In genomic region chr2:178142291-178143023, GRCm38 (mm10) we compare ENCODE assay signal across 9 mouse cellular contexts. TPM values are rescaled to one million over a fixed set of nuclear protein-coding genes. Genes with fewer than 3 reads are reported as not detected.
DNase-seq lines count a peak whose midpoint lies in the region; ATAC-seq and TF ChIP-seq lines count a peak whose summit lies in the region.
"Had no signal": no experiment of that assay in that cellular context is flagged by ENCODE, and none has a peak within 500 bp of the region (broad histone marks: within the 10 kb centered on the region; RNA-seq: fewer than 3 reads in every experiment).

No protein-coding gene starts in this region.

- H3K36me3 ChIP-seq in hindbrain, embryonic 15.5 days, result no peaks in the 10 kb centered on the region
- no peaks in the 10 kb centered on the region for H3K36me3 ChIP-seq in neural tube, embryonic 14.5 days (ENCODE audit: control insufficient read depth, insufficient read depth, low read length)

- H3K4me1 ChIP-seq in hindbrain, embryonic 15.5 days (replicated peaks), result peaks cover 24% of the 10 kb centered on the region
- peaks cover 16% of the 10 kb centered on the region for H3K4me1 ChIP-seq in neural tube, embryonic 14.5 days (ENCODE audit: control insufficient read depth, insufficient read depth, low read length)

- H3K27me3 ChIP-seq in hindbrain, embryonic 15.5 days, result no peaks in the 10 kb centered on the region
- no peaks in the 10 kb centered on the region for H3K27me3 ChIP-seq in neural tube, embryonic 14.5 days (ENCODE audit: control insufficient read depth, insufficient read depth, low read length)

- ATAC-seq in cerebellum, adult (ENCODE audit: insufficient number of reproducible peaks, low FRiP score, low TSS enrichment), result 0 out of 2 replicates have a peak, but pooled peaks have one; percentile 13
- peak; percentile 35 for ATAC-seq in hindbrain, embryonic 15.5 days (ENCODE audit: low FRiP score, low read depth)
- peak; percentile 57 for ATAC-seq in neural tube, embryonic 14.5 days (ENCODE audit: low read depth)
- no peak for ATAC-seq in CD4-positive, CD25-positive, alpha-beta regulatory T cell, adult 4 months

- H3K9me3 ChIP-seq in hindbrain, embryonic 15.5 days, result no peaks in the 10 kb centered on the region
- H3K9me3 ChIP-seq in neural tube, embryonic 14.5 days (ENCODE audit: control insufficient read depth, low read length), result no peaks in the 10 kb centered on the region

- H3K4me3 ChIP-seq in left cerebral cortex, adult 2 months, result peak overlapping the region; percentile 81
- H3K4me3 ChIP-seq in hindbrain, embryonic 15.5 days, result peak overlapping the region; percentile 59
- peak overlapping the region; percentile 65 for H3K4me3 ChIP-seq in neural tube, embryonic 14.5 days (ENCODE audit: low read depth, low read length)

- intact Hi-C loops in left cerebral cortex, adult 2 months (cut with DNase I), result loop anchor here (5.0 kb wide), 1 partner anchor 185 kb away; no protein-coding TSS in a partner anchor
- intact Hi-C loops in left cerebral cortex, postnatal 25 days (cut with DNase I), result loop anchor here (5.0 kb wide), 1 partner anchor 60 kb away; no protein-coding TSS in a partner anchor

- H3K9ac ChIP-seq in hindbrain, embryonic 15.5 days, result peak overlapping the region; percentile 88
- peak overlapping the region; percentile 95 for H3K9ac ChIP-seq in neural tube, embryonic 14.5 days (replicated peaks; ENCODE audit: low read depth, low read length)

- peak overlapping the region; percentile 81 for H3K4me2 ChIP-seq in hindbrain, embryonic 15.5 days
- H3K4me2 ChIP-seq in neural tube, embryonic 14.5 days (ENCODE audit: low read depth, low read length), result peak overlapping the region; percentile 70

- TF ChIP-seq CTCF in left cerebral cortex, adult 2 months (IDR thresholded peaks at IDR 0.05), result no peak; the same call in 1 of the 2 replicates

- WGBS in hindbrain, embryonic 15.5 days, result 9% methylated on average over 42 of the region's 42 CpGs
- WGBS in neural tube, embryonic 14.5 days, result 6% methylated on average over 42 of the region's 42 CpGs

- peak overlapping the region; percentile 99 for H3K27ac ChIP-seq in left cerebral cortex, adult 2 months
- H3K27ac ChIP-seq in hindbrain, embryonic 15.5 days (replicated peaks), result peak overlapping the region; percentile 89
- H3K27ac ChIP-seq in neural tube, embryonic 14.5 days (ENCODE audit: low read depth, low read length), result peak overlapping the region; percentile 88

- DNase-seq in cerebellum, adult 11-12 months, result no peak
- peak; percentile 43 to 57 for DNase-seq in left cerebral cortex, adult 2 months (ENCODE audit: extremely low spot score in 1 of 2, low spot score in 2 of 2)
- DNase-seq in left cerebral cortex, postnatal 25 days (ENCODE audit: low spot score in 2 of 2), result no peak
- no peak for DNase-seq in adipocyte (ENCODE audit: low spot score)
- DNase-seq: kidney, adult 2 months had no signal

RNA-seq across cellular contexts. Expression of gene Phactr3, which starts 23.7 kb away (rescaled TPM):
- total RNA-seq in left cerebral cortex, adult 2 months (2021), result 100 to 1,000 TPM; 143 to 156 TPM
- total RNA-seq in left cerebral cortex, postnatal 25 days (2021), result 100 to 1,000 TPM; 158 TPM
- polyA plus RNA-seq in hindbrain, embryonic 15.5 days (2015; fragmentation: Nextera tagmentation; extraction: Ambion mirVana), result 53.7 and 54.8 TPM in 2 replicates
- 58.7 and 66.9 TPM in 2 replicates for polyA plus RNA-seq in neural tube, embryonic 14.5 days (2014; fragmentation: Nextera tagmentation; extraction: Ambion mirVana)
- under 1 TPM in 1 of 2 experiments, not detected in 1; 0.28 TPM for polyA plus RNA-seq in CD4-positive, CD25-positive, alpha-beta regulatory T cell, adult 4 months (2017; shearing (Covaris generic))

Comparison
In these comparisons a context has a peak if more than half of its experiments do, and no peak if none do; other contexts are left out.
1. DNase-seq: peak in left cerebral cortex, adult 2 months (2 of 2); none in cerebellum, adult 11-12 months (single experiment), left cerebral cortex, postnatal 25 days (0 of 2) and adipocyte (single experiment).
2. RNA of gene Phactr3, which starts 23.7 kb away (polyA plus RNA-seq): 58.7 to 66.9 TPM in neural tube, embryonic 14.5 days and 53.7 to 54.8 TPM in hindbrain, embryonic 15.5 days; 0.28 TPM in CD4-positive, CD25-positive, alpha-beta regulatory T cell, adult 4 months; every median in the first group is over 10 times any median in the second.
3. Peak in every context shown above with its lines, with median percentiles within 50 percentile points of each other: H3K27ac ChIP-seq and H3K4me3 ChIP-seq.